Mouse (Mus musculus) limb, embryonic 10.5 days (tissue): ENCODE results near the gene Hmgxb4. TPM values are rescaled to one million over a fixed set of nuclear protein-coding genes. Genes with fewer than 3 reads are reported as not detected.

ENCODE experiments used
- DNase-seq: peaks from one replicate; pipeline ENCODE4 v3.0.0-alpha.2; 2017; ENCODE audit warnings: low spot score
- H3K27ac ChIP-seq: fragments of 300-500 bp; sonication (generic); 2 replicates; pipeline ENCODE4 v1.5.1; 2016; ENCODE audit warnings: mild to moderate bottlenecking
- H3K27me3 ChIP-seq: fragments of 300-500 bp; sonication (generic); 2 replicates; pipeline ENCODE4 v1.6.1; 2016; ENCODE audit warnings: low read depth, mild to moderate bottlenecking; ENCODE audit not compliant: poor library complexity, severe bottlenecking
- H3K36me3 ChIP-seq: fragments of 300-500 bp; sonication (generic); 2 replicates; pipeline ENCODE4 v1.6.1; 2016; ENCODE audit warnings: mild to moderate bottlenecking, moderate library complexity
- H3K4me1 ChIP-seq: fragments of 300-500 bp; sonication (generic); 2 replicates; pipeline ENCODE4 v1.6.1; 2016
- H3K4me3 ChIP-seq: fragments of 300-500 bp; sonication (generic); 2 replicates; pipeline ENCODE4 v1.5.1; 2016; ENCODE audit warnings: mild to moderate bottlenecking, moderate library complexity
- H3K9me3 ChIP-seq: fragments of 300-500 bp; sonication (generic); replicated peaks from 2 replicates; pipeline ENCODE4 v1.6.1; 2016; ENCODE audit warnings: mild to moderate bottlenecking
- WGBS: fragments of 180-500 bp; shearing (Covaris S2); methylation state at CpG from one replicate; pipeline ENCODE4 v1.1.7; 2016; 5-methylcytosine and 5-hydroxymethylcytosine counted together
- polyA plus RNA-seq: library from polyadenylated mRNA; unstranded; fragments of >200 nt; fragmentation: Nextera tagmentation; extraction: Ambion mirVana; gene quantifications from 2 replicates; pipeline ENCODE4 v1.2.1, GENCODE M21; 2016

Gene Hmgxb4
- polyA plus RNA-seq, 1 experiment from 2014 or later, result 46.6 TPM

GRCm38 (mm10) chr8:75030453-75031024 lies 37.4 kb downstream of the Hmgxb4 start:
- 92% methylated on average over 3 of the region's 3 CpGs for WGBS
- H3K36me3 ChIP-seq, result peaks cover 59% of the 10 kb centered on the region
- no peak overlapping the region for H3K27ac ChIP-seq
- no peak overlapping the region for H3K4me3 ChIP-seq
- no peaks in the 10 kb centered on the region for H3K27me3 ChIP-seq
- H3K4me1 ChIP-seq, result peaks cover 16% of the 10 kb centered on the region
- no peaks in the 10 kb centered on the region for H3K9me3 ChIP-seq
- DNase-seq, result no peak

GRCm38 (mm10) chr8:75032961-75033360 lies 39.8 kb downstream of the Hmgxb4 start:
- 65% methylated on average over 5 of the region's 5 CpGs for WGBS
- no peak for DNase-seq

GRCm38 (mm10) chr8:75033511-75034243 lies 40.5 kb downstream of the Hmgxb4 start, which contains the start of gene Tom1:
TSS of gene Tom1 (plus strand) at chr8:75033705.
- Histone ChIP-seq H3K36me3 (peaks cover 31% of the 10 kb centered on the region), H3K4me3 (peak within 1 kb of the TSS; percentile 72), H3K4me1 (peaks cover 21% of the 10 kb centered on the region), H3K9me3 (no peaks in the 10 kb centered on the region), H3K27ac (peak within 1 kb of the TSS; percentile 86), H3K27me3 (no peaks in the 10 kb centered on the region)
- DNase-seq, result peak; percentile 97
- WGBS, result under 1% methylated on average over 62 of the region's 62 CpGs

More at GRCm38 (mm10) chr8:75032961-75033360, 39.8 kb downstream of the Hmgxb4 start:
- H3K9me3 ChIP-seq, result no peaks in the 10 kb centered on the region
- H3K4me1 ChIP-seq, result peaks cover 16% of the 10 kb centered on the region
- no peaks in the 10 kb centered on the region for H3K27me3 ChIP-seq
- peak overlapping the region; percentile 72 for H3K4me3 ChIP-seq
- H3K36me3 ChIP-seq, result peaks cover 38% of the 10 kb centered on the region
- H3K27ac ChIP-seq, result peak overlapping the region; percentile 86; the same call in 1 of the 2 replicates

- Histone ChIP-seq H3K4me3 (peak overlapping the region; percentile 72), H3K27me3 (no peaks in the 10 kb centered on the region), H3K27ac (peak overlapping the region; percentile 86), H3K36me3 (peaks cover 25% of the 10 kb centered on the region), H3K4me1 (peaks cover 21% of the 10 kb centered on the region), H3K9me3 (no peaks in the 10 kb centered on the region)
- no peak for DNase-seq
- 3% methylated on average over 17 of the region's 17 CpGs for WGBS
Measured at GRCm38 (mm10) chr8:75034285-75034684, 41.1 kb downstream of the Hmgxb4 start.

GRCm38 (mm10) chr8:75035640-75036039 lies 42.5 kb downstream of the Hmgxb4 start:
- peaks cover 14% of the 10 kb centered on the region for H3K36me3 ChIP-seq
- H3K4me1 ChIP-seq, result peaks cover 21% of the 10 kb centered on the region
- H3K27ac ChIP-seq, result no peak overlapping the region
- no peak overlapping the region for H3K4me3 ChIP-seq
- H3K9me3 ChIP-seq, result no peaks in the 10 kb centered on the region
- no peaks in the 10 kb centered on the region for H3K27me3 ChIP-seq
- no peak for DNase-seq

DNA sequence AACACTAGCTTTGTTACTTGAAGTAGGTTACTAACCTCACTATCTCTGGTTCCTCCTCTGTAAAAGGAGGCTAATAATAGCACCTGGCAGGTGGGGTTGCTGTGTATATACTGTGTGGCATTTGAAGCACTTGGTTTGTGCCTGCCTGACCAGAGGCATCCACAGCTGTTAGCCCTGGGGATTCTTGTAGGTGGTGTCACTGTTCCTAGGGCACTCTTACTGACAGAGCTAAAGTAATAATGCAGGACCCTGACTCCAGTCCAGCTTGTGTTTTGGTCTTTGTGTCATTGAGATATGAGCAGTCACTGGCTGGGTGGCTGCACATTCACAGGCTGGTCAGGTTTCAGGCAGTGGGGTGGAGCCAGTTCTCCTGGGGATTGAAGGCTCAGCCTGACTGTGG lies 45.3 kb downstream of the Hmgxb4 start:
- H3K27me3 ChIP-seq, result no peaks in the 10 kb centered on the region
- H3K4me1 ChIP-seq, result peaks cover 15% of the 10 kb centered on the region
- H3K4me3 ChIP-seq, result no peak overlapping the region
- DNase-seq, result no peak
- no peak overlapping the region for H3K27ac ChIP-seq
- no peaks in the 10 kb centered on the region for H3K9me3 ChIP-seq
- H3K36me3 ChIP-seq, result peaks cover 3% of the 10 kb centered on the region; the same call in 1 of the 2 replicates

DNA sequence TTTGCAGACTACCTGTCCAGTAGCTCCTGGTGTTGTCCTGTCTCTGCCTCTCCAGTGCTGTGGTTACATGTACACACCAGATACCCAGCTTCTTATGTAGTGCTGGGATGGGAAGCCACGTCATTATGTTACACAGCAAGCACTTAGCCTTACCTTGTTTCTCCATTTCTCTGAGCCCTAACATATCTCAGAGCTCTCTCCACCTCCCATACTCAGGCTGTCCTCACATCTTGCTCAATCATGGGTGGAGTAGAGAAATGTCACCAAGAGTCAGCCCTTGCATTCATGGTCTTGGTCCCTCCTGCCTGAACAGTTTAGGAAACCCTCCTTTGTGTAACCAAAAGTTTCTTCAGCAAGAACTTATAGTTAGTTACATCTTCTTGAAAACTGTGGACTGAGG lies 46.6 kb downstream of the Hmgxb4 start:
- H3K4me1 ChIP-seq, result peaks cover 9% of the 10 kb centered on the region; the same call in 1 of the 2 replicates
- H3K27ac ChIP-seq, result no peak overlapping the region
- H3K27me3 ChIP-seq, result no peaks in the 10 kb centered on the region
- H3K9me3 ChIP-seq, result no peaks in the 10 kb centered on the region
- no peak for DNase-seq
- H3K36me3 ChIP-seq, result peaks cover 3% of the 10 kb centered on the region; the same call in 1 of the 2 replicates
- 93% methylated on average over 1 of the region's 1 CpGs for WGBS
- no peak overlapping the region for H3K4me3 ChIP-seq

- H3K36me3 ChIP-seq, result no peaks in the 10 kb centered on the region
- H3K27ac ChIP-seq, result no peak overlapping the region
- no peak overlapping the region for H3K4me3 ChIP-seq
- peaks cover 5% of the 10 kb centered on the region; the same call in 1 of the 2 replicates for H3K4me1 ChIP-seq
- no peak for DNase-seq
- 86% methylated on average over 2 of the region's 2 CpGs for WGBS
- H3K27me3 ChIP-seq, result no peaks in the 10 kb centered on the region
- H3K9me3 ChIP-seq, result no peaks in the 10 kb centered on the region
Measured at GRCm38 (mm10) chr8:75042171-75042570, 49.0 kb downstream of the Hmgxb4 start.

GRCm38 (mm10) chr8:75042974-75043373 lies 49.8 kb downstream of the Hmgxb4 start:
- H3K27ac ChIP-seq, result no peak overlapping the region

GRCm38 (mm10) chr8:75046303-75046702 lies 53.1 kb downstream of the Hmgxb4 start:
- Histone ChIP-seq H3K27ac (no peak overlapping the region), H3K4me3 (no peak overlapping the region), H3K4me1 (no peaks in the 10 kb centered on the region), H3K27me3 (no peaks in the 10 kb centered on the region), H3K36me3 (peaks cover 3% of the 10 kb centered on the region; the same call in 1 of the 2 replicates), H3K9me3 (no peaks in the 10 kb centered on the region)
- WGBS, result 91% methylated on average over 1 of the region's 1 CpGs
- DNase-seq, result no peak

More at GRCm38 (mm10) chr8:75042974-75043373, 49.8 kb downstream of the Hmgxb4 start:
- no peak for DNase-seq
- Histone ChIP-seq H3K4me3 (no peak overlapping the region), H3K27me3 (no peaks in the 10 kb centered on the region), H3K4me1 (peaks cover 5% of the 10 kb centered on the region; the same call in 1 of the 2 replicates), H3K9me3 (no peaks in the 10 kb centered on the region), H3K36me3 (no peaks in the 10 kb centered on the region)
- WGBS, result 88% methylated on average over 1 of the region's 1 CpGs

- Histone ChIP-seq H3K9me3 (no peaks in the 10 kb centered on the region), H3K27me3 (no peaks in the 10 kb centered on the region), H3K4me3 (no peak overlapping the region), H3K36me3 (peaks cover 5% of the 10 kb centered on the region; the same call in 1 of the 2 replicates), H3K4me1 (no peaks in the 10 kb centered on the region), H3K27ac (no peak overlapping the region)
- 85% methylated on average over 3 of the region's 3 CpGs for WGBS
- no peak for DNase-seq
Measured at GRCm38 (mm10) chr8:75047784-75048183, 54.6 kb downstream of the Hmgxb4 start.

GRCm38 (mm10) chr8:75053342-75053741 lies 60.2 kb downstream of the Hmgxb4 start:
- Histone ChIP-seq H3K9me3 (no peaks in the 10 kb centered on the region), H3K4me3 (no peak overlapping the region), H3K27ac (no peak overlapping the region), H3K4me1 (no peaks in the 10 kb centered on the region), H3K27me3 (no peaks in the 10 kb centered on the region), H3K36me3 (peaks cover 8% of the 10 kb centered on the region)
- 92% methylated on average over 4 of the region's 4 CpGs for WGBS
- no peak for DNase-seq

GRCm38 (mm10) chr8:75055673-75056072 lies 62.5 kb downstream of the Hmgxb4 start:
- H3K36me3 ChIP-seq, result peaks cover 5% of the 10 kb centered on the region
- no peak overlapping the region for H3K4me3 ChIP-seq
- no peak for DNase-seq
- no peaks in the 10 kb centered on the region for H3K27me3 ChIP-seq
- WGBS, result 99% methylated on average over 2 of the region's 2 CpGs
- H3K27ac ChIP-seq, result no peak overlapping the region
- H3K4me1 ChIP-seq, result no peaks in the 10 kb centered on the region
- H3K9me3 ChIP-seq, result no peaks in the 10 kb centered on the region
